Comparison of ENCODE assay signal across 14 mouse cellular contexts in genomic region chr11:72180556-72180955, GRCm38 (mm10). TPM values are rescaled to one million over a fixed set of nuclear protein-coding genes. Genes with fewer than 3 reads are reported as not detected.
A peak's percentile ranks its signal among the peaks of the same experiment; 100 is the strongest.
DNase-seq lines count a peak whose midpoint lies in the region.
"Had no signal": no experiment of that assay in that cellular context is flagged by ENCODE, and none has a peak within 500 bp of the region (broad histone marks: within the 10 kb centered on the region; RNA-seq: fewer than 3 reads in every experiment).

No protein-coding gene starts in this region.

- DNase-seq in heart, adult 11 months: peak; percentile 66
- DNase-seq in heart, postnatal 4 days: no peak
- peak; percentile 45 for DNase-seq in CD4-positive helper T cell, adult 2 months (ENCODE audit: low read depth, low spot score)
- DNase-seq in induced T-regulatory cell, adult 2 months (ENCODE audit: low read depth): peak; percentile 45
- DNase-seq in embryo, embryonic 9.5 days (ENCODE audit: extremely low spot score): no peak
- DNase-seq: adrenal gland, adult 8-10 months; adrenal gland, postnatal 14 days; adrenal gland, postnatal 36 days; B cell, adult 2 months; cerebellum, adult 11-12 months; cerebellum, adult 2 months; cerebellum, adult 9-10 months; cerebellum, postnatal 10 days; cerebellum, postnatal 25 days had no signal

RNA-seq across cellular contexts. Expression of gene Gm43951, which starts 26.1 kb away (rescaled TPM):
- under 1 TPM; 0.45 TPM for total RNA-seq in heart, postnatal 4 days (2021)

RNA-seq across cellular contexts. Expression of gene 4933427D14Rik, which starts 26.7 kb away (rescaled TPM):
- total RNA-seq in heart, postnatal 4 days (2021): 1 to 10 TPM; 6.0 to 7.4 TPM

RNA-seq across cellular contexts. Expression of gene Txndc17, which starts 26.8 kb away (rescaled TPM):
- 10 to 100 TPM; 47.4 to 48.7 TPM for total RNA-seq in heart, postnatal 4 days (2021)

RNA-seq across cellular contexts. Expression of gene Med31, which starts 34.8 kb away (rescaled TPM):
- 10 to 100 TPM; 12.0 to 12.5 TPM for total RNA-seq in heart, postnatal 4 days (2021)

RNA-seq across cellular contexts. Expression of gene Pitpnm3, which starts 45.0 kb away (rescaled TPM):
- total RNA-seq in heart, postnatal 4 days (2021): 1 to 10 TPM; 1.7 TPM

Comparison
In these comparisons a context has a peak if more than half of its experiments do, and no peak if none do; other contexts are left out.
1. DNase-seq: peak in heart, adult 11 months (single experiment), CD4-positive helper T cell, adult 2 months (single experiment) and induced T-regulatory cell, adult 2 months (single experiment); none in heart, postnatal 4 days (single experiment) and embryo, embryonic 9.5 days (single experiment).